Mouse (Mus musculus) adipose tissue, adult 10 weeks (tissue): Measurements from ENCODE around the gene Ubap2l. TPM values are rescaled to one million over a fixed set of nuclear protein-coding genes. Genes with fewer than 3 reads are reported as not detected.

Source experiments
- polyA plus RNA-seq: library from polyadenylated mRNA; stranded (reverse); fragments of 350-450 nt; fragmentation: Illumina TruSeq; extraction: RNeasy Lipid Tissue Mini Kit (QIAGEN cat#74804); gene quantifications from one replicate; pipeline ENCODE4 v1.2.3, GENCODE M21; 2014; ENCODE audit warnings: low read depth, low replicate concordance

The Ubap2l gene
- 93.6 TPM for polyA plus RNA-seq

DNA sequence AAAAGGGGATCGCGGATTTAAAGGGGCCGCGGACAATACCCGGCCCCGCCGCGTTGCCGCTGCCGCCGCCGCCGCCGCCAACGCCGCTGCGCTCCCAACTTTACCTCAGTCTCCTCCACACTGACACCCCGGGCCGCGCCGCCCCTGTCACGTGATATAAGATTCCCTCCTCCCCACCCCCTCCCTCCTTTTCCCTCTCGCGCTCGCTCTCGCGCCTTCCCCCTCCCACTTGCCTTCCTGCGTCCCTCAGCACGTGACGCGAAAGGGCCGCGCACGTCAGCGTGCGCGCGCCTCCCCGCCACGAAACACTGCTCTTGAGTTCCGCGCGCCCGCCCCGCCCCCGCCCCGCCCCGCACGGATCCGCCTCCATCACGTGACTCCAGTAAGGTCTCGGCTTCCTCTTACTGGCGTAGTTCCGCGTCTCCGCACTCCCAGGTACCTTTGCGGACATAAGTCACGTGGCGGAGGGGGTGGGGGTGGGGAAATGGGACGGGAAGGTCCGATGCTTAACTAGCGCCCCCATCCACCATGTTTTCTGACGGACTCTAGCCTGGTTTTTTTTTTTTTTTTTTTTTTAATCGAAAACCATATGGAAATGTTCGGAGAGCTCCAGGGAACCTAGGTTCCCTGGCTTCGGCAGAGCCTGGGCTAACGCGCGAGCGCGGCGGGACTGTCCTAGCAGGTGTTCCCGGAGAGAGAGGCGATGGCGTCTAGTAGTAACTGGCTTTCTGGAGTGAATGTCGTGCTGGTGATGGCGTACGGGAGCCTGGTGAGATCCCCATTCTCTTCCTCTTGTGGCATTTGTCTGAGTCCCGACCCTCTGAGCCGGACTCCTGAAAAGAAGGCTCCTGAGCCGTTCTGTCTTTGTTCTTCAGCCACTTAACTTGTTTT is at the start of gene Ubap2l:
TSS of gene Ubap2l (minus strand) at position 278 of the 891 bp plus-strand sequence.

DNA sequence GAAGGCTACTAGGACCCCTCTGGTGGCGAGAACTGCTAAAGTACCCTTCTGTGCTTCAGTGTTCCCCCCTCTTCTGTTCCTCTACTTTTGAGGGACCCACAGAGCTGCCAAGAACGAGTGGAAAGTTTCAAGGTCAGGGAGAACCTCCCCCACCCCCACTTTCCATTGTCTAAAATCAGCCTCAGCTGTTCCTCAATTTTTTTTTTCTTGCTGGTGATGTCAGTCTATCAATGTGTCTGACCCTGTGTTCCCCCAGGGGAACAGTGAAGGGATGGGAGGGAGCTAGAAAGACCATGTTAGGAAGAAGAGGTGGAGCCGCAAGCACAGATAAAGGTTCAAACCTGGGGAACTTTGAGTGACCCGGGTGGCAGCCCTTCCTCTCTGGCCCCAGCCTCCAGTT is 19.9 kb upstream of the Ubap2l start, which contains the start of gene Tpm3:
TSS of gene Tpm3 (plus strand) at position 356 of the 400 bp plus-strand sequence.

DNA sequence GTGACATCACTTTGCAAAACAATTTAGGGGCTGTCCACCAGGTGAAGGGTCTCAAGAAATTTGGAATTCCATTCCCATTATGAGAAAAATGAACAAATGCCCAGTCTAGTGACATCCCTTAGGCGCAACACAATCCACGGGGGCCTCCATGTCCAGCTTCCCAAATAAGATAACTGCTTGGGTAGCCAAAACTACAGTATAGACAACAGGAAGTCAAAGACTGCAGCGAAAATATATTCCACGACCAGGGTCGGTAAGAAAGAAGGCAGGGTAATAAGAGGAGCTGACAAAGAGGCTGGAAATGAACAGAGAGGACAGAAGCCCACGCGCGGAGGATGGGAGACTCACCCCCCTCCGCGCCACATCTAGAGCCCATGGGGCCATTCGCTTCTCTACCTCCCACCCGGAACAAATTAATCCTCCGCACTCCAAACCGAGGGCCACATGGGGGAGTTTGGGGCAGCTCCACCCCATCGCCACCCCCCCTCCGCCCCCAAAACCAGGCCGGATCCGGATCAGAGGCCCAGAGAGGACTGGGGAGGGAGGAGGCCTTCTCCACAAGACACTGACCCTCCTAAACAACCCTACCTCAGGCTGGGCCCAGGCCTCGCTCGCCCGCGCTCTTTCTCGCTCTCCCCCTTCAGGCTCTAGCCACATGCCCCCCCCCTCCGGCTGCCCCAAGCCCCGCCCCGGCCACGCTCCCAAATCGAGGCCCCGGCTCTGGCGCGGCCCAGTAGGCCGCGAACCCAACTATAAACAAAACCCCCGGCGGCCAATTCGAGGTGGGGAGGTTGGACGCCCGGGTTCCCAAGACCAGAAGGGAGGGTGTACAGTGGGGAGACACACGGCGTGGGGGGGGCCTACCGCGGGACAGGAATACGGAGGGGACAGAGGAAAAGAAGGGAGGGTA is 732 bp downstream of the Ubap2l start, which contains the start of gene 4933434E20Rik:
TSS of gene 4933434E20Rik (plus strand) at position 196 of the 910 bp plus-strand sequence.

DNA sequence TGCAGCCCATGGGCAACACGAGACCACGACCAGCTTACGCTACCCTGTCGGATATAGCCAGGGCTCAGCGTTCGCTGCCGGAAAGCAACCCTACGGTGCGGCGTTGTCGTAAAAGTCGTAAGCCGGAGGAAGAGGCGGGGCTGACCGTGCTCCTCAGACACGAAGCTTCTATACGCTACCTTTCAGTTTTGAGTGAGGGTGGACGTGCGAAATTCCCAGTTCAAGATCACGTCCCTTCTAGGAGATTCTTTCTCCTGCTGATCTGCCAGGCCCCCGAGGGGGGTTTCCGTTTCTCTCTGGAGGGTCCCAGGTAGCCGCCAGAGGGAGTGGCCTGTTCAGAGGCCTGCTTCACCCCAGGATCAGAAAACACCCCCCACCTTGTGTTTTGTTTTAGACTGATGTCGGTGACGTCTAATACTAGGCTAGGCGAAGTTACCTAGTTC is 53.8 kb downstream of the Ubap2l start, which contains the start of gene Hax1:
TSS of gene Hax1 (minus strand) at position 169 of the 443 bp plus-strand sequence.

DNA sequence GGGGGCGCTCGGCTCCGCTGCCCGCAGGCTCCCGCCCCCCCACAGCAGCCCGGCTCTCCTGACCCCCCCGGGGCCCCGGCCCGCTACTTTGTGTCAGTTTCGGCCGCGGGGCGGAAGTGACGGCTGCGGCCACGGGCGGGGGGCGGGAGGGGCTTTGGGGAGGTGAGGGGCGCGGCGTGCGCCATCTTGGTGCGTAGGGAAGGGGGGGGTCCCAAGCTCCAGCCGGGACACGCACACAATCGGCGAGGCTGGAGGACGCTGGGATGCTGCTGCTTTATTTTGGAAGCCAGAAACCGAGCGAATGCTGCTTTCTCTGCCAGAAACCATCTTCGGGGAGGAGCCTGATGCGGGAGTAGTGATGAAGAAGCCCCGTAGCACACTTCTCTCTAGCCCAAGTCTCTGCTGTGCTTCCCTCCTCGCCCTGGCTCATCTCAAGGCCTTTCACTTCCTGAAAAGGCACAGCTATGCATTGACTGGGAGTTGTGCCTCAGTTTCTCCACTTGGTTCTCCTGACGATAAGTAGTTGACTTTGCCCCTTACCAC is 89.1 kb downstream of the Ubap2l start, which contains the start of gene Atp8b2:
TSS of gene Atp8b2 (minus strand) at position 288 of the 543 bp plus-strand sequence.

Other genes with a start within 250 kb of the Ubap2l start
- gene She, start 221.3 kb downstream of the Ubap2l start, polyA plus RNA-seq = 5.0 TPM
- 14.4 TPM for gene Il6ra, start 139.4 kb downstream of the Ubap2l start, polyA plus RNA-seq
- gene Atp8b2, start 89.1 kb downstream of the Ubap2l start, polyA plus RNA-seq = 27.8 TPM
- gene Hax1, start 53.8 kb downstream of the Ubap2l start, polyA plus RNA-seq = 74.8 TPM
- gene 4933434E20Rik, start 992 bp downstream of the Ubap2l start, polyA plus RNA-seq = 87.0 TPM
- gene Tpm3, start 20.0 kb upstream of the Ubap2l start, polyA plus RNA-seq = 218 TPM
- 0.76 TPM for gene Nup210l, start 51.5 kb upstream of the Ubap2l start, polyA plus RNA-seq
- gene Rps27, start 161.0 kb upstream of the Ubap2l start, polyA plus RNA-seq = 3,735 TPM
- 21.7 TPM for gene Rab13, start 161.1 kb upstream of the Ubap2l start, polyA plus RNA-seq
- 72.0 TPM for gene Jtb, start 179.0 kb upstream of the Ubap2l start, polyA plus RNA-seq
- gene Creb3l4, start 190.9 kb upstream of the Ubap2l start, polyA plus RNA-seq = 4.3 TPM
- 86.1 TPM for gene Slc39a1, start 195.5 kb upstream of the Ubap2l start, polyA plus RNA-seq
- 44.9 TPM for gene Crtc2, start 201.5 kb upstream of the Ubap2l start, polyA plus RNA-seq
- 8.7 TPM for gene Dennd4b, start 212.6 kb upstream of the Ubap2l start, polyA plus RNA-seq
- gene Gatad2b, start 240.6 kb upstream of the Ubap2l start, polyA plus RNA-seq = 19.4 TPM